Mouse (Mus musculus) spleen, adult 2 months (tissue): ENCODE data around the gene Dhx9. TPM values are rescaled to one million over a fixed set of nuclear protein-coding genes. Genes with fewer than 3 reads are reported as not detected.
"Not testable (repeated sequence)": the region's sequence is repeated elsewhere in the genome, so short reads cannot be mapped to it uniquely, and the experiment has no call there.

Source experiments
- DNase-seq, 2 experiments: peaks; one replicate each; pipeline versions ENCODE4 v3.0.0 to v3.0.0-alpha.2; 2012 to 2021; ENCODE audit warnings: low spot score in 2 of 2, low read depth in 1 of 2
- H3K27ac ChIP-seq: fragments of 200-500 bp; 2 replicates; pipeline ENCODE4 v1.5.1; 2012; ENCODE audit warnings: low read length, inconsistent platforms; ENCODE audit not compliant: insufficient read depth
- H3K27me3 ChIP-seq: fragments of 200-500 bp; 2 replicates; pipeline ENCODE4 v1.6.1; 2012; ENCODE audit warnings: mild to moderate bottlenecking, moderate library complexity, low read length, inconsistent platforms; ENCODE audit not compliant: control insufficient read depth, insufficient read depth
- H3K36me3 ChIP-seq: fragments of 200-500 bp; 2 replicates; pipeline ENCODE4 v1.6.1; 2012; ENCODE audit warnings: mild to moderate bottlenecking, low read length, inconsistent platforms; ENCODE audit not compliant: control insufficient read depth, insufficient read depth
- H3K4me1 ChIP-seq: fragments of 200-500 bp; 2 replicates; pipeline ENCODE4 v1.6.1; 2011; ENCODE audit warnings: inconsistent platforms; ENCODE audit not compliant: control insufficient read depth, insufficient read depth, insufficient read length
- H3K4me3 ChIP-seq: fragments of 200-500 bp; 2 replicates; pipeline ENCODE4 v1.5.1; 2011; ENCODE audit warnings: mild to moderate bottlenecking, inconsistent platforms; ENCODE audit not compliant: insufficient read depth, insufficient read length; ENCODE audit errors: extremely low read depth
- CTCF ChIP-seq: fragments of 200-500 bp; IDR thresholded peaks from 2 replicates; pipeline ENCODE4 v1.5.1; 2011; ENCODE audit warnings: mild to moderate bottlenecking, inconsistent platforms; ENCODE audit not compliant: insufficient read depth, insufficient read length, insufficient replicate concordance; ENCODE audit errors: extremely low read depth
- POLR2A ChIP-seq: fragments of 200-500 bp; IDR thresholded peaks from 2 replicates; pipeline ENCODE4 v1.6.1; 2011; ENCODE audit warnings: low read depth, low read length, inconsistent platforms
- WGBS: fragments of 180-500 bp; shearing (Covaris S2); methylation state at CpG from one replicate; pipeline ENCODE4 v1.1.7; 2018; 5-methylcytosine and 5-hydroxymethylcytosine counted together
- polyA plus RNA-seq: library from polyadenylated mRNA; depleted of rRNA; stranded (reverse); fragments of >200 nt; gene quantifications from 2 replicates; pipeline ENCODE4 v1.2.3, GENCODE M21; 2012

The Dhx9 gene
- polyA plus RNA-seq, 1 experiment = 10.9 TPM

GRCm38 (mm10) chr1:153431158-153431557, 56.3 kb downstream of the Dhx9 start:
- Histone ChIP-seq H3K27ac (no peak overlapping the region), H3K36me3 (no peaks in the 10 kb centered on the region), H3K4me1 (peaks cover 5% of the 10 kb centered on the region; the same call in 1 of the 2 replicates), H3K27me3 (no peaks in the 10 kb centered on the region), H3K4me3 (no peak overlapping the region)
- 90% methylated on average over 7 of the region's 7 CpGs for WGBS
- no peak for TF ChIP-seq CTCF
- TF ChIP-seq POLR2A = no peak
- no peak for DNase-seq

GRCm38 (mm10) chr1:153424770-153425584, 62.5 kb downstream of the Dhx9 start, which contains the start of gene Shcbp1l:
Gene Shcbp1l, plus strand, starts transcription at chr1:153425162.
- Histone ChIP-seq H3K4me3 (peak within 1 kb of the TSS; percentile 55), H3K27ac (peak within 1 kb of the TSS; percentile 36; the same call in 1 of the 2 replicates), H3K27me3 (no peaks in the 10 kb centered on the region), H3K4me1 (peaks cover 17% of the 10 kb centered on the region), H3K36me3 (no peaks in the 10 kb centered on the region)
- TF ChIP-seq POLR2A (peak; percentile 14; the same call in 1 of the 2 replicates), CTCF (no peak)
- 5% methylated on average over 60 of the region's 60 CpGs for whole genome bisulfite sequencing
- peak; percentile 59 to 77 for DNase-seq

GRCm38 (mm10) chr1:153424271-153424670, 63.2 kb downstream of the Dhx9 start:
- DNase-seq = no peak
- WGBS = 37% methylated on average over 12 of the region's 12 CpGs
- H3K4me3 ChIP-seq = peak overlapping the region; percentile 55
- no peaks in the 10 kb centered on the region; the same call in 1 of the 2 replicates for H3K27me3 ChIP-seq
- no peak for TF ChIP-seq POLR2A
- TF ChIP-seq CTCF = no peak
- no peak overlapping the region for H3K27ac ChIP-seq
- no peaks in the 10 kb centered on the region for H3K36me3 ChIP-seq
- peaks cover 17% of the 10 kb centered on the region for H3K4me1 ChIP-seq

- not testable (repeated sequence) for H3K4me3 ChIP-seq, DNase-seq, H3K36me3 ChIP-seq, H3K27ac ChIP-seq, H3K27me3 ChIP-seq, H3K4me1 ChIP-seq
- WGBS = 94% methylated on average over 4 of the region's 4 CpGs
Measured at GRCm38 (mm10) chr1:153417805-153418204, 69.7 kb downstream of the Dhx9 start.

- H3K4me3 ChIP-seq, H3K4me1 ChIP-seq, H3K36me3 ChIP-seq, DNase-seq, H3K27me3 ChIP-seq: not testable (repeated sequence)
- WGBS = 91% methylated on average over 3 of the region's 3 CpGs
- peak overlapping the region; percentile 32; the same call in 1 of the 2 replicates for H3K27ac ChIP-seq
Measured at GRCm38 (mm10) chr1:153416271-153416832, 71.1 kb downstream of the Dhx9 start.

GRCm38 (mm10) chr1:153415742-153416141, 71.7 kb downstream of the Dhx9 start:
- 15% methylated on average over 3 of the region's 5 CpGs for WGBS
- not testable (repeated sequence) for H3K36me3 ChIP-seq, H3K27me3 ChIP-seq, H3K4me1 ChIP-seq, DNase-seq, H3K4me3 ChIP-seq
- H3K27ac ChIP-seq = peak overlapping the region; percentile 88; the same call in 1 of the 2 replicates

- Histone ChIP-seq H3K36me3 (no peaks in the 10 kb centered on the region), H3K4me3 (peak overlapping the region; percentile 52; the same call in 1 of the 2 replicates), H3K4me1 (peaks cover 4% of the 10 kb centered on the region; the same call in 1 of the 2 replicates), H3K27me3 (no peaks in the 10 kb centered on the region; the same call in 1 of the 2 replicates), H3K27ac (peak overlapping the region; percentile 88)
- DNase-seq = peak; percentile 89 to 90
- 30% methylated on average over 4 of the region's 4 CpGs for WGBS
- no peak for TF ChIP-seq CTCF
- TF ChIP-seq POLR2A = peak; percentile 10; the same call in 1 of the 2 replicates
Measured at GRCm38 (mm10) chr1:153414962-153415361, 72.5 kb downstream of the Dhx9 start.
